Mouse (Mus musculus): ENCODE measurements around the gene Pigx. TPM values are rescaled to one million over a fixed set of nuclear protein-coding genes. Genes with fewer than 3 reads are reported as not detected.

Pigx gene
- 33.8 and 37.2 TPM in 2 replicates for polyA plus RNA-seq (2016; fragmentation: Nextera tagmentation; extraction: Ambion mirVana)

- ATAC-seq, result peak; percentile 95
- Histone ChIP-seq H3K9ac (peak within 1 kb of the TSS; percentile 94), H3K4me2 (peak within 1 kb of the TSS; percentile 98), H3K27ac (peak within 1 kb of the TSS; percentile 81), H3K4me1 (peaks cover 19% of the 10 kb centered on the region), H3K27me3 (replicated peaks) (no peaks in the 10 kb centered on the region), H3K4me3 (peak within 1 kb of the TSS; percentile 88), H3K36me3 (peaks cover 16% of the 10 kb centered on the region; the same call in 1 of the 2 replicates), H3K9me3 (replicated peaks) (no peaks in the 10 kb centered on the region)
- WGBS (ENCODE audit: insufficient replicate concordance), result under 1% methylated on average over 34 of the region's 34 CpGs
Observed at GRCm38 (mm10) chr16:32099638-32100150, at the start of gene Pigx, which contains the start of gene Cep19. Gene Pigx (minus strand): TSS chr16:32099740. Gene Cep19 (plus strand): TSS chr16:32099800.

GRCm38 (mm10) chr16:32147589-32148207 is 48.2 kb upstream of the Pigx start:
- 61% methylated on average over 11 of the region's 13 CpGs for WGBS (ENCODE audit: insufficient replicate concordance)
- peak overlapping the region; percentile 51 for H3K4me2 ChIP-seq
- peaks cover 26% of the 10 kb centered on the region for H3K9me3 ChIP-seq (replicated peaks)
- H3K27me3 ChIP-seq (replicated peaks), result no peaks in the 10 kb centered on the region
- H3K27ac ChIP-seq, result peak overlapping the region; percentile 66
- peak overlapping the region; percentile 40 for H3K4me3 ChIP-seq
- H3K36me3 ChIP-seq, result peaks cover 51% of the 10 kb centered on the region
- ATAC-seq, result 0 out of 2 replicates have a peak, but pooled peaks have one; percentile 44
- no peaks in the 10 kb centered on the region for H3K4me1 ChIP-seq
- no peak overlapping the region; the same call in 1 of the 2 replicates for H3K9ac ChIP-seq

GRCm38 (mm10) chr16:32144592-32144991 is 45.1 kb upstream of the Pigx start:
- Histone ChIP-seq H3K36me3 (peaks cover 61% of the 10 kb centered on the region), H3K4me1 (no peaks in the 10 kb centered on the region), H3K27ac (no peak overlapping the region), H3K4me2 (no peak overlapping the region), H3K9ac (no peak overlapping the region), H3K4me3 (no peak overlapping the region), H3K9me3 (replicated peaks) (peaks cover 26% of the 10 kb centered on the region), H3K27me3 (replicated peaks) (0 out of 2 replicates have a peak, but pooled peaks cover under 1% of the 10 kb centered on the region)
- 91% methylated on average over 17 of the region's 17 CpGs for WGBS (ENCODE audit: insufficient replicate concordance)
- no peak for ATAC-seq

GRCm38 (mm10) chr16:32143766-32144165 is 44.2 kb upstream of the Pigx start:
- no peak overlapping the region for H3K4me3 ChIP-seq
- peaks cover 26% of the 10 kb centered on the region for H3K9me3 ChIP-seq (replicated peaks)
- no peak overlapping the region for H3K27ac ChIP-seq
- 0 out of 2 replicates have a peak, but pooled peaks cover 4% of the 10 kb centered on the region for H3K27me3 ChIP-seq (replicated peaks)
- 90% methylated on average over 15 of the region's 15 CpGs for WGBS (ENCODE audit: insufficient replicate concordance)
- H3K4me2 ChIP-seq, result no peak overlapping the region
- ATAC-seq, result no peak
- H3K36me3 ChIP-seq, result peaks cover 61% of the 10 kb centered on the region
- H3K4me1 ChIP-seq, result no peaks in the 10 kb centered on the region
- no peak overlapping the region for H3K9ac ChIP-seq

- Histone ChIP-seq H3K4me1 (no peaks in the 10 kb centered on the region), H3K36me3 (peaks cover 22% of the 10 kb centered on the region), H3K27me3 (replicated peaks) (0 out of 2 replicates have a peak, but pooled peaks cover 4% of the 10 kb centered on the region), H3K4me2 (no peak overlapping the region), H3K9me3 (replicated peaks) (peaks cover 12% of the 10 kb centered on the region), H3K9ac (no peak overlapping the region), H3K4me3 (no peak overlapping the region), H3K27ac (no peak overlapping the region)
- no peak for ATAC-seq
- WGBS (ENCODE audit: insufficient replicate concordance), result 91% methylated on average over 1 of the region's 1 CpGs
Observed at GRCm38 (mm10) chr16:32138954-32139353, 39.4 kb upstream of the Pigx start.

GRCm38 (mm10) chr16:32135842-32136357 is 36.4 kb upstream of the Pigx start:
- no peak overlapping the region for H3K27ac ChIP-seq
- no peak for ATAC-seq
- WGBS (ENCODE audit: insufficient replicate concordance), result 70% methylated on average over 7 of the region's 7 CpGs
- no peak overlapping the region for H3K4me3 ChIP-seq
- H3K4me1 ChIP-seq, result peaks cover 5% of the 10 kb centered on the region
- no peaks in the 10 kb centered on the region for H3K36me3 ChIP-seq
- H3K4me2 ChIP-seq, result no peak overlapping the region
- 0 out of 2 replicates have a peak, but pooled peaks cover 4% of the 10 kb centered on the region for H3K27me3 ChIP-seq (replicated peaks)
- H3K9ac ChIP-seq, result no peak overlapping the region
- H3K9me3 ChIP-seq (replicated peaks), result no peaks in the 10 kb centered on the region

- Histone ChIP-seq H3K4me3 (no peak overlapping the region), H3K27me3 (replicated peaks) (no peaks in the 10 kb centered on the region), H3K9me3 (replicated peaks) (no peaks in the 10 kb centered on the region), H3K9ac (no peak overlapping the region), H3K4me2 (no peak overlapping the region), H3K4me1 (peaks cover 23% of the 10 kb centered on the region), H3K36me3 (no peaks in the 10 kb centered on the region), H3K27ac (no peak overlapping the region)
- WGBS (ENCODE audit: insufficient replicate concordance), result 67% methylated on average over 3 of the region's 3 CpGs
- 0 out of 2 replicates have a peak, but pooled peaks have one; percentile 52 for ATAC-seq
Observed at GRCm38 (mm10) chr16:32133148-32133547, 33.6 kb upstream of the Pigx start.

- no peaks in the 10 kb centered on the region for H3K9me3 ChIP-seq (replicated peaks)
- H3K4me1 ChIP-seq, result peaks cover 23% of the 10 kb centered on the region
- ATAC-seq, result peak; percentile 85
- H3K27ac ChIP-seq, result peak overlapping the region; percentile 67
- peak overlapping the region; percentile 64 for H3K9ac ChIP-seq
- H3K27me3 ChIP-seq (replicated peaks), result no peaks in the 10 kb centered on the region
- H3K4me2 ChIP-seq, result peak overlapping the region; percentile 77
- no peaks in the 10 kb centered on the region for H3K36me3 ChIP-seq
- WGBS (ENCODE audit: insufficient replicate concordance), result 18% methylated on average over 16 of the region's 16 CpGs
- H3K4me3 ChIP-seq, result peak overlapping the region; percentile 56
Observed at GRCm38 (mm10) chr16:32130190-32130826, 30.8 kb upstream of the Pigx start.

GRCm38 (mm10) chr16:32129449-32130189 is 30.1 kb upstream of the Pigx start:
- Histone ChIP-seq H3K4me2 (peak overlapping the region; percentile 77), H3K36me3 (no peaks in the 10 kb centered on the region), H3K4me1 (peaks cover 23% of the 10 kb centered on the region), H3K9me3 (replicated peaks) (no peaks in the 10 kb centered on the region), H3K4me3 (peak overlapping the region; percentile 56), H3K27me3 (replicated peaks) (no peaks in the 10 kb centered on the region), H3K27ac (peak overlapping the region; percentile 67), H3K9ac (peak overlapping the region; percentile 64)
- 43% methylated on average over 20 of the region's 20 CpGs for WGBS (ENCODE audit: insufficient replicate concordance)
- 0 out of 2 replicates have a peak, but pooled peaks have one; percentile 10 for ATAC-seq

GRCm38 (mm10) chr16:32127046-32127445 is 27.5 kb upstream of the Pigx start:
- Histone ChIP-seq H3K36me3 (no peaks in the 10 kb centered on the region), H3K27ac (no peak overlapping the region), H3K9ac (no peak overlapping the region), H3K9me3 (replicated peaks) (no peaks in the 10 kb centered on the region), H3K4me1 (peaks cover 23% of the 10 kb centered on the region), H3K4me2 (no peak overlapping the region), H3K4me3 (no peak overlapping the region), H3K27me3 (replicated peaks) (no peaks in the 10 kb centered on the region)
- no peak for ATAC-seq
- WGBS (ENCODE audit: insufficient replicate concordance), result 75% methylated on average over 4 of the region's 4 CpGs

GRCm38 (mm10) chr16:32125364-32125763 is 25.8 kb upstream of the Pigx start:
- no peak for ATAC-seq
- H3K36me3 ChIP-seq, result no peaks in the 10 kb centered on the region
- H3K27ac ChIP-seq, result no peak overlapping the region
- no peaks in the 10 kb centered on the region for H3K9me3 ChIP-seq (replicated peaks)
- 70% methylated on average over 3 of the region's 3 CpGs for WGBS (ENCODE audit: insufficient replicate concordance)
- H3K4me1 ChIP-seq, result peaks cover 12% of the 10 kb centered on the region
- H3K4me2 ChIP-seq, result no peak overlapping the region
- no peak overlapping the region for H3K9ac ChIP-seq
- no peak overlapping the region for H3K4me3 ChIP-seq
- H3K27me3 ChIP-seq (replicated peaks), result no peaks in the 10 kb centered on the region
